Mouse (Mus musculus): ENCODE measurements around the gene Cyp4f39. TPM values are rescaled to one million over a fixed set of nuclear protein-coding genes. Genes with fewer than 3 reads are reported as not detected.
A peak's percentile ranks its signal among the peaks of the same experiment; 100 is the strongest.

Gene Cyp4f39
- polyA plus RNA-seq, 1 experiment, result 0.03 TPM

DNA sequence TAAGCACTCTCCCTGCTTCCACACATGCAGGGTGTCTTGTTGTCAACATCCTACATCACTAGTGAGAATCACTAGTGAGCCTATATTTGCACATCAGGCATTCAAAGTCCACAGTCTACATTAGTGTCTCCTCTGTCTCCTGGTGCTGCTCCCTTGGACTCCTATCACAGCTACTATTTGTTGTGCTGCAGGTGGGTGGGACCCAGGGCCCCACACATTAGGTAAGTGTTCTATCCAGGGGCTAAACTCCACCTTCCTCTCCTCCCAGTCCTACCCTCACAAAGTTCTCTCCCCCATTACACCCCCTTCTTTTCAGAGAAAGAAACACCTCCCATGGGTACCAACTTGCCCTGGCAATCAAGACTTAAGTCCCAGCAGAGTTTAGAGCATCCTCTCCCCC is 25.9 kb upstream of the Cyp4f39 start:
- Histone ChIP-seq H3K27me3 (ENCODE audit: control insufficient read depth) (no peaks in the 10 kb centered on the region), H3K9me3 (ENCODE audit: control insufficient read depth, low read length) (no peaks in the 10 kb centered on the region), H3K4me1 (ENCODE audit: control insufficient read depth) (no peaks in the 10 kb centered on the region), H3K4me3 (replicated peaks) (no peak overlapping the region), H3K36me3 (ENCODE audit: control insufficient read depth) (no peaks in the 10 kb centered on the region)
- TF ChIP-seq GATA1 (IDR thresholded peaks at IDR 0.05; ENCODE audit: low read length) (no peak), TAL1 (IDR thresholded peaks at IDR 0.05; ENCODE audit: low read length) (no peak)

DNA sequence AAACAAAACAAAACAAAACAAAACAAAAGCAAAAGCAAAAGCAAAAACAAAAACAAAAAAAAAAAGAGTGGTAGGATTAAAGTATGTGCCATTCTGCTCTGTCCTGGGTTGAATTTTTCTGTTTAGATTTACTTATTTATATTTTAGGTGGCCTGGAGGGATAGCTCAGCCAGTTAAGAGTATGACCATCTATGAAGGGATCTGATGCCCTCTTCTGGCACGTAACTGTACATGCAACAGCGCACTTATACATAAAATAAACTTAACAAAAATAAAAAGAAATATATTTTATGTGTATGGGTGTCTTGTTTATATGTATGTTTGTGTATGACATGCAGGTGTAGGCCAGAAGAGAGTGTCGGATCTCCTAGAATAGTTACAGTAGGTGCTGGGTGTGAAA is 20.6 kb upstream of the Cyp4f39 start:
- H3K27me3 ChIP-seq (ENCODE audit: control insufficient read depth), result no peaks in the 10 kb centered on the region
- no peaks in the 10 kb centered on the region for H3K9me3 ChIP-seq (ENCODE audit: control insufficient read depth, low read length)
- no peak overlapping the region for H3K4me3 ChIP-seq (replicated peaks)
- H3K4me1 ChIP-seq (ENCODE audit: control insufficient read depth), result no peaks in the 10 kb centered on the region
- TF ChIP-seq TAL1 (IDR thresholded peaks at IDR 0.05; ENCODE audit: low read length) (no peak), GATA1 (IDR thresholded peaks at IDR 0.05; ENCODE audit: low read length) (no peak)
- H3K36me3 ChIP-seq (ENCODE audit: control insufficient read depth), result no peaks in the 10 kb centered on the region

DNA sequence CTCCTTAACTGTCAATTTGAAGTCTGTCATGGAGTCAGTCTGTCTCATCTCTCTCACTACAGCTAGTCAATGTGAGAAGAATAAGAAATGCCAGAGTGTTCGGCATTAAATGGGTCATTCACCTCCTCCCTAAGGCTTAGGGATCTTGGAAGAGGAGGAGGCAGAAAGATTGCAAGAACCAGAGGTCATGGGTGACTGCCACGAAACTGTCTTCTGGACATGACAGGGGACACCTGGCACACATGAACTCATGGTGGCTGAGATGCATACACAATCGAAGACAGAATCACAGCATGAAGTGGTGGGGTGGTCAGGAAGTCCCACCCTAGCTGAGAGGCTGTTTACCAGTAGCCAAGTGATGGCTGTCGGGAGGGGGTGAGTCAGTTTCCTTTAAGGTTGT is 18.2 kb upstream of the Cyp4f39 start:
- Histone ChIP-seq H3K4me3 (replicated peaks) (no peak overlapping the region), H3K9me3 (ENCODE audit: control insufficient read depth, low read length) (no peaks in the 10 kb centered on the region), H3K36me3 (ENCODE audit: control insufficient read depth) (no peaks in the 10 kb centered on the region), H3K27me3 (ENCODE audit: control insufficient read depth) (no peaks in the 10 kb centered on the region), H3K4me1 (ENCODE audit: control insufficient read depth) (no peaks in the 10 kb centered on the region)
- TF ChIP-seq TAL1 (IDR thresholded peaks at IDR 0.05; ENCODE audit: low read length) (0 out of 3 replicates have a peak, but pooled peaks have one; percentile 16), GATA1 (IDR thresholded peaks at IDR 0.05; ENCODE audit: low read length) (no peak)

- no peak overlapping the region for H3K4me3 ChIP-seq (replicated peaks)
- 0 out of 2 replicates have a peak, but pooled peaks cover 2% of the 10 kb centered on the region for H3K27me3 ChIP-seq (ENCODE audit: control insufficient read depth)
- TF ChIP-seq TAL1 (IDR thresholded peaks at IDR 0.05; ENCODE audit: low read length) (no peak), GATA1 (IDR thresholded peaks at IDR 0.05; ENCODE audit: low read length) (no peak)
- no peaks in the 10 kb centered on the region for H3K4me1 ChIP-seq (ENCODE audit: control insufficient read depth)
- no peaks in the 10 kb centered on the region for H3K9me3 ChIP-seq (ENCODE audit: control insufficient read depth, low read length)
- no peaks in the 10 kb centered on the region for H3K36me3 ChIP-seq (ENCODE audit: control insufficient read depth)
Measured at GRCm38 (mm10) chr17:32435151-32435550, 17.4 kb upstream of the Cyp4f39 start.

- no peaks in the 10 kb centered on the region for H3K36me3 ChIP-seq (ENCODE audit: control insufficient read depth)
- TF ChIP-seq GATA1 (IDR thresholded peaks at IDR 0.05; ENCODE audit: low read length), result no peak
- TF ChIP-seq TAL1 (IDR thresholded peaks at IDR 0.05; ENCODE audit: low read length), result no peak
- H3K4me1 ChIP-seq (ENCODE audit: control insufficient read depth), result no peaks in the 10 kb centered on the region
- H3K4me3 ChIP-seq (replicated peaks), result no peak overlapping the region
- H3K9me3 ChIP-seq (ENCODE audit: control insufficient read depth, low read length), result no peaks in the 10 kb centered on the region
- H3K27me3 ChIP-seq (ENCODE audit: control insufficient read depth), result peaks cover 4% of the 10 kb centered on the region; the same call in 1 of the 2 replicates
Measured at GRCm38 (mm10) chr17:32437106-32437505, 15.4 kb upstream of the Cyp4f39 start.

DNA sequence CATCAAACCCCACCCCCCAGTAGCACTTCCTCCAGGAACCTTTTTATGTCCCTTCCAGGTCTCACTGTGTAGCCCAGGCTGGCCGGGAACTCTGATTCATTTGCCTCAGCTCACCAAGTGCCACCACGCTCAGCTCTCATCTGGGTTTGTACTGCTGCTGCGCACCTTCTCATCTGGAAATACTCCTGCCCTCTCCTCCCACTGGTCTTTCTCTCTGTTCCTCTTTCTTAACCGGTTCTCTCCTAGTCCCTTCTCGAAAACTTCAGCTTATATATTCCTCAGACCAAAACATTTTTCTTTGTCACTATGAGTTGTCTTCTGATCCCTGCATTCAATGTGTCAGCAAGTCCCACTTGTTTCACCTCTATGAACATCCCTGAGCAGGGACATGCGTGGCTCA is 9.3 kb upstream of the Cyp4f39 start:
- Histone ChIP-seq H3K36me3 (ENCODE audit: control insufficient read depth) (no peaks in the 10 kb centered on the region), H3K9me3 (ENCODE audit: control insufficient read depth, low read length) (peaks cover 2% of the 10 kb centered on the region; the same call in 1 of the 2 replicates), H3K4me3 (replicated peaks) (no peak overlapping the region), H3K27me3 (ENCODE audit: control insufficient read depth) (peaks cover 7% of the 10 kb centered on the region; the same call in 1 of the 2 replicates), H3K4me1 (ENCODE audit: control insufficient read depth) (no peaks in the 10 kb centered on the region)
- TF ChIP-seq GATA1 (IDR thresholded peaks at IDR 0.05; ENCODE audit: low read length) (no peak), TAL1 (IDR thresholded peaks at IDR 0.05; ENCODE audit: low read length) (no peak)

DNA sequence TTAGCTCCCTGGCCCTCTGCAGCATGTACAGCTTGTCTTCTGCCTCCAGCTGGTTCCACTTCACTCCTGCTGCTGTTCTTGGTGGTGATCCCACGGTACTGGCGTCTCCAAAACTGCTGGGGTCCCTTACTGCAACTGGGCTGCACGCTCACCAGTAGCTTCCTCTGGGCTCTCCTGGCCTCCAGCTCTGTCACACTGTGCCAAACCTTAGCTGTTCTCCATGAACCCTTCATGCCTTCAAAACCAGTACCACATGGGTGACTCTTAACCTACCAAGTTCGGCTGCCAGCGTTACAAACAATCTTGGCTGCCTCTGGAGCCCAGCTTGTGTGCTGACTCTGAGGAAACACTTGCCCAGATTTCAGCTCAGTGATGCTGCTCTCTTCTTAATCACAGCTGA is 7.5 kb upstream of the Cyp4f39 start:
- Histone ChIP-seq H3K27me3 (ENCODE audit: control insufficient read depth) (peaks cover 5% of the 10 kb centered on the region; the same call in 1 of the 2 replicates), H3K4me1 (ENCODE audit: control insufficient read depth) (no peaks in the 10 kb centered on the region), H3K9me3 (ENCODE audit: control insufficient read depth, low read length) (peaks cover 9% of the 10 kb centered on the region), H3K36me3 (ENCODE audit: control insufficient read depth) (no peaks in the 10 kb centered on the region), H3K4me3 (replicated peaks) (no peak overlapping the region)
- TF ChIP-seq GATA1 (IDR thresholded peaks at IDR 0.05; ENCODE audit: low read length) (no peak), TAL1 (IDR thresholded peaks at IDR 0.05; ENCODE audit: low read length) (no peak)

DNA sequence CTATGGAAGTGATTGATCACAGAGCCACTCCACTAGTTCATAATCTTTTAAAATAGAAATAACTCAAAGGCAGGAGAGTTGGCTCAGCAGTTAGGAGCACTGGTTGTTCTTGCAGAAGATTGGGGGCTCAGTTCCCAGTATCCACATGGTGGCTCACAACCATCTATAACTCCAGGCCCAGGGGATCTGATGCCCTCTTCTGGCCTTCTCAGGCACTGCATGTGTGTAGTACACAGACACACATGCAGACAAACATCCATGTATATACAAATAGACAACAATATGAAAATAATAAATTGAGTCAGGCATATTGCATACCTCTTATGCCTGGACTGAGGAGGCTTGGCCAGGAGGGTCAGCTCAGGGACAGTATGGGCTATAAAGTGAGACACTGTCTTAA is 5.3 kb upstream of the Cyp4f39 start:
- Histone ChIP-seq H3K36me3 (ENCODE audit: control insufficient read depth) (no peaks in the 10 kb centered on the region), H3K9me3 (ENCODE audit: control insufficient read depth, low read length) (peaks cover 9% of the 10 kb centered on the region), H3K4me1 (ENCODE audit: control insufficient read depth) (peaks cover 2% of the 10 kb centered on the region), H3K4me3 (replicated peaks) (no peak overlapping the region), H3K27me3 (ENCODE audit: control insufficient read depth) (peaks cover 3% of the 10 kb centered on the region)
- no peak for TF ChIP-seq GATA1 (IDR thresholded peaks at IDR 0.05; ENCODE audit: low read length)
- no peak for TF ChIP-seq TAL1 (IDR thresholded peaks at IDR 0.05; ENCODE audit: low read length)

DNA sequence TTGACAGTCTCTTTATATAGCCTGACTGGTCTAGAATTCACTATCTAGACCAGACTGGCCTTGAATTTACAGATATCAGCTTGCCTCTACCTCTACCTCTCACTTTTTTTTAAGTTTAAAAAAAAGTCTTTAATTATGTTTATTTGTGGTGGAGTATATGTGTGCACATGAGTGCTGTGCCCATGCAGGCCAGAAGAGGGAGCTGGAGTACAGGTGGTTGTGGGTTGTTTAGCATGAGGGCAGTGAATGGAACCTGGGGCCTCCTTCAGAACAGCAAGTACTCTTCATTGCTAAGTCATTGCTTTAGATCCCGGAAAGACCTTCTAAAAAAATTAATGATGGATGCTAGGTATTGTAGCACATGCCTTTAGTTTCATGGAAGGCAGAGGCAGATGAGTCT is 3.5 kb upstream of the Cyp4f39 start:
- Histone ChIP-seq H3K4me3 (replicated peaks) (no peak overlapping the region), H3K36me3 (ENCODE audit: control insufficient read depth) (no peaks in the 10 kb centered on the region), H3K9me3 (ENCODE audit: control insufficient read depth, low read length) (peaks cover 9% of the 10 kb centered on the region), H3K4me1 (ENCODE audit: control insufficient read depth) (peaks cover 21% of the 10 kb centered on the region), H3K27me3 (ENCODE audit: control insufficient read depth) (peaks cover 15% of the 10 kb centered on the region)
- TF ChIP-seq GATA1 (IDR thresholded peaks at IDR 0.05; ENCODE audit: low read length) (no peak), TAL1 (IDR thresholded peaks at IDR 0.05; ENCODE audit: low read length) (no peak)
